Mouse (Mus musculus) liver, adult 2 months (tissue): ENCODE measurements around the gene Ust.

Source experiments
- CTCF ChIP-seq: fragments of 200-500 bp; IDR thresholded peaks from 2 replicates; pipeline ENCODE4 v1.5.1; 2011; ENCODE audit warnings: low read depth, low read length, control low read depth
- POLR2A ChIP-seq: fragments of 200-500 bp; IDR thresholded peaks from 2 replicates; pipeline ENCODE4 v1.6.1; 2011; ENCODE audit warnings: low read length, control low read depth; ENCODE audit not compliant: insufficient read depth; ENCODE audit errors: extremely low read depth

DNA sequence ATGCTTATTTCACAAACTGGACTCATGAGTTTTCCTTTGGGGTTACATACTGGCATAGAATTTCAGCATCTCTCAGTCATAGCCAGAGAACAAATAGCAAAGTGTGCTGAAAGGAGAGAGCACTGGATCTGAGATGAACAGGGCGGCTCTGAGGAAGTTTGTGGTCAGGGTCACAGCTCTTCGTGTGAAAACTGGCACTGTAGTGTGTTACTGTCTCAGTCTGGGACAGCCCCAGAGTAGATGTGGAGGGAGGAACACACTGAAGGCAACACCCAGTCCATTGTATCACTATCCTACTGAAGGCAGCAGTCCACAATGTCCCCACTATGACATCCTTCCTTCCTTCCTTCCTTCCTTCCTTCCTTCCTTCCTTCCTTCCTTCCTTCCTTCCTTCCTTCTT is 321.0 kb downstream of the Ust start:
- TF ChIP-seq CTCF (no peak), POLR2A (no peak)
